Mouse (Mus musculus) embryonic stem cell, embryonic (primary cell): ENCODE results near the gene Gnaq.

Source experiments
- CTCF ChIA-PET, 4 experiments: fragments of 300-600 bp in 2 of 4; fragments of 350-600 bp in 2 of 4; sonication (Branson Sonifier 250); formaldehyde crosslinking; loops; one replicate each; lab custom pipeline; 2022; ENCODE audit warnings: inconsistent platforms in 2 of 4; lab: Charles Lee
- POLR2A ChIA-PET, 4 experiments: fragments of 300-600 bp in 2 of 4; fragments of 350-600 bp in 2 of 4; sonication (Branson Sonifier 250); formaldehyde crosslinking; loops; one replicate each; lab custom pipeline; 2022; ENCODE audit warnings: antibody characterized with exemption in 4 of 4, inconsistent platforms in 1 of 4; lab: Charles Lee

Gnaq gene

DNA sequence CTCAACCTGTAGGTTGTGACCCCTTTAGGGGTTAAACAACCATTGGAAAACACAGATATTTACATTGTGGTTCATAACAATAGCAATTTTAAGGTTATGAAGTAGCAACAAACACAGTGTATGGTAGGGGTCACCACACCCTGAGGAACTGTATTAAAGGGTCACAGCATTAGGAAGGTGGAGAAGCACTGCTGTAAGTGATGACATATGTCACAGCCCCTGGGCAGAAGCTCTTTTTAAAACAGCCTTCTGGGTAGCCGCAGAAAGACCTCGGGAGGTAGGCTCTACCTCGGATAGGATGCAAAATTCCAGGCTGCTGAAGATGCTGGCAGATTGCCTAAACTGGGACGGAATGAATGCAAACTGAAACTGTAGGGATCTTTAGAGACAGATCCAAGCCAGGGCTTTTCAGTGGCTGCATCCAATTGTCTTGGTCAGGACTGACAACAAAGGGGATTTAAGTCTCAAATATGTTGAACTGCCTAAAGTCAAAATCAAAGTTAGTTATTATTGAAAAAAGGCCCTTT, 181.7 kb downstream of the Gnaq start:
- ChIA-PET CTCF (no interaction called here), POLR2A (no interaction called here)

DNA sequence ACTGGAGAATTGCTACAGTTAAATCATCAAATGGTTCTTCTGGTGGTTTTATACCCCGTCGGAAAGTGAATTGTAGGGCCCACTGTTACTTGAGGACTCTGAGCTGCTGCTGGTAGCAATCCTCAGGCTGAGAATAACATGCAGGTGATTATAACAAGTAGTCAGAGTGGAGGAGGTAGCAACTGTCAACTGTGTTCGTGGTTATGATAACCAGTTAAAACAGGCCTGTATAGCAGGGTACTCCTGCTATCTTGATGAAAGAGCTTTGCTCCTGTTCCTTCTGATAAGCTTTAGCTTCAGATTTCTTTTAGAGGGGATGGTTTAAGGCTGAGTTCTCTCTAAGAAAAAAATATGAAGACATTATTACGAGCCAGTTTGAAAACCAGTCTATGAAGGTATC, 182.9 kb downstream of the Gnaq start:
- ChIA-PET CTCF (no interaction called here), POLR2A (interaction anchor here in 1 of 4 experiments (0.5 kb wide), 1 partner anchor 550 kb away, joined by 3 read pairs; no protein-coding TSS in a partner anchor)

DNA sequence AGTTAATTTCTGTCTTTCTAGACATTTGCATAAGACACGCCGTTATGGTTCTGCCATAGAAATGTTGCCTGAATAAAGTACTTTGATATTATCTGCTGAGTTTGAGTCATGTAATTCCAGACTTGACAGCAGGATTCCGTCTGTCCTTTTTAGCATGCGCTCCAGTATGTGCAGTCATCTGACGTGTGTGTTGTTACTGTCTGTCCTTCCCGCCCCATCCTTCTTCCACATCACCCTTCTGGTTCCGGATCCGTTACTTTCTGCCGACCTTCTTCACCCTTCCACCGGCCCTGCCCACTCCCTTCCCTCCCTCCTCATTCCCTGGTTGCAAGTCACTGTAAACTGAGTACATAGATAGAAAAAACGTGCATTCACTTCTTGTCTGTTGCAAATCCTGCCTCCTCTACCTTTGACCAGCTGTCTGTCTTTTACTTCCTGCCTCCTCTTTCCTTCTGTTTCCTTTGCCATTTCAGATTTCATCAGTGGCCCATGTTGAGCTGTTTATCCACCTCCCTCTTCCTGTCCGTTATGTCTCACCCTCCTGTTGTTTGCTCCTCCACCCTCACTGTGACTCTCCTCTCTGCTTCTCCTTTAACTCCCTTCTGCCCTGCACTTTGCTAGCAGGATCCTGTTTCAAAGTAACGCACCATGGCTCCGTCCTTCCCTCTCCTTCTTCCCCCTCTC, 185.6 kb downstream of the Gnaq start:
- CTCF ChIA-PET, result no interaction called here
- POLR2A ChIA-PET, result no interaction called here

DNA sequence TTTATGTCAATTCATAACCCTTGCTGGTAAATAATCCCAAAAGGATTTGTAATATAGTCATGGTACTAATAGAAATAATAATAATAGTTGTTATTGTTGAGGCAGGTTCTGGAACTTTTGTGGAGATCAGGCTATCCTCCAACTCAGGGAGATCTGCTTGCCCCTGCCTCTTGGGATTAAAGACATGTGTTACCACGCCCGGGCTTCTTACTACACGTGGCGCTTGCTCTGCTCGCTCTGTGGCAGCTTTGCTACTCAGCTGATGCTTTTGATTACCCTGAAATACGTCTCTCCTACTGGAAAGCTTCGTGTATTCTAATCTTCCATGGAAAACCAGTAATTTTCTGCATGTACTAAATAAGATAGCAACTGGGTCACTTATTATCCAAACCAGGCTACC, 187.4 kb downstream of the Gnaq start:
- POLR2A ChIA-PET, result interaction anchor here in 1 of 4 experiments (1.1 kb wide), 2 partner anchors 20 to 25 kb away, joined by 3 to 5 read pairs; no protein-coding TSS in a partner anchor
- CTCF ChIA-PET, result no interaction called here

DNA sequence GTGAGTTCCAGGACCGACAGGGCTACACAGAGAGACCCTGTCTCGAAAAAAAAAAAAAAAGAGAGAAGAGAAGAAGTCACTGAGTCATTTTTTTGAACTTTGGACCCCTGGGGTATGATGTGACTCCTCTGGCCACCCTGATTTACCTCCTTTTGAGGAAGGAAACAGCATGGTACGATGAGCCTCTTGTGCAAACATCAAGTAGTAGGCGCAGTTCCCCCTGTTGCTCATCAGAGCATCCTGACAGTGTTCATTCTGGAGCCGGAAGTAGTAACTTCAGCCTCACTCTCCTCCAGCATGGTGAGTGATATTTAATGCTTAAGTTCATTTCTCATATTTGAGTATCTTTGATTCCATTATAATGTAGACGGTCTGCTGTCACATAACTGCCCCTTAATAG, 190.4 kb downstream of the Gnaq start:
- POLR2A ChIA-PET, result no interaction called here

DNA sequence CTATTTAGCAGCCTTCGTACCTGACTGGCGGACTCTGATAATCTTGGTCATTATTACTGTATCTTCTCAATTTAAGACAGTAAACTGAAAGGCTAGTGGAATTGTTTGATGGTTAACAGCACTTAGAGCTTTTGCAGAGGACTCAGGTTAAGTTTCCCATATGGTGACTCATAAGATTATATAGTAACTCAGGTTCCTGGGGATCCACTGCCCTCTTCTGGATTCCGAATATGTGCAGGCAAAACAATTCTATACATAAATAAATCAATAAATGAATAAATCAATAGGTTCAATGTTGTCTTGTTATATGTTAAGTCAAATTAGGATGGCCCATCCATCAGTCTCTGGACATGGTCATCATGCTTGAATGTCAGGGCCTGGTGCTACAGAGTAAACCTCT, 191.6 kb downstream of the Gnaq start:
- ChIA-PET CTCF (no interaction called here), POLR2A (no interaction called here)

More for the DNA sequence above, 190.4 kb downstream of the Gnaq start:
- CTCF ChIA-PET, result no interaction called here

DNA sequence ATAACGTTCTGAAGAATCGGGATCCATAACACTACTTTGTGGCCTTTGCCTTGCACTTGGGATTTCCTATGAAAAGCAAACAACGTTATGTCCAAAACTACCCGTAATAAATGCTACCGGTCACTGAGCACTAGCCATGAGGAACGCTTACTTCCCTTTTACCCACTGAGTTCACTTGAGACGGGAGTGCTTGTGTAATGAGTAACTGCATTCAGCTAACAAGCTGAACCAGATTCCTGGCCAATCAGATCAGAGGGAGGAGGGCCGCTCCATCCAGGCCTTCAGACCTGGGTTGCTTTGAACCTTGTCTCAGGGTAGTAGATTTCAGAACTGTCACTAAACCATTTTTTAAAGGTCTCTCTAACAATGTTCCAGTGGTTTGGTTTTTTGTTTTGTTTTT, 193.3 kb downstream of the Gnaq start:
- POLR2A ChIA-PET, result interaction anchor here in 1 of 4 experiments (1.7 kb wide), 1 partner anchor 35 kb away, joined by 5 read pairs; no protein-coding TSS in a partner anchor

DNA sequence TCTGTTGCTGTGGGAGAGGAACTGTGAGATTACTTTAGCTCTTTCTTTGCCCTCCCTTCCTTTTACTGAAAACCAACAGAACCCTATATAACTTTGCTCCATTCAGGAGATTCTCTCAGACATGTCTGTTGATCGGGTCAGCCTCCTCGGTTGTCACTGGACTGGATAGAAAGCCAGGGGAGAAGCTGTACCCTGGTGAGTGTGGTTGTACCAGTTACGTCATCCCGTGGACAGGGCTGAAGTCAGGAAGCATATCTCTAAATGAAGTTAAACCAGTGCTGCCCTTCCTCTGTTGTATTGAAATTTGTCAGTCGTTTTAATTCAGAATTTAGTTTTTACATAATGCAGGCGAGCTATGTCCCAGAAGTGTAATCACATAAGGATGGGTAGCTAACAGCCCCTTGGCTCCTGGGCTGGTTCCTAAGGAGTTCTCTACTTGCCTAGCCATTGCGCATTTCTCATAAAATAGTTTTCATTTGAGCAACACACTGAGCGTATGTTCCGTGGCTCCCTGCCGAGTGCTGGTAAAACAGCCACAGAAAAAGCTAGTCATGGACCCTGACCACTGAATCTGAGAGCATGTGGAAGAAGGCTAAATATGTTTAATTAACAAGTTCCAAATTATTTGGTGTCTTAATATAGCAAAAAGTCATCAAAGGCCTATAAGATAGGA, 194.9 kb downstream of the Gnaq start:
- CTCF ChIA-PET, result interaction anchor here in 2 of 4 experiments (0.6 to 1.2 kb wide), 4 partner anchors 14 to 457 kb away, joined by 3 to 4 read pairs (median 3); partner anchors contain the start of gene Gna14 (in 1 of the 2)
- POLR2A ChIA-PET, result interaction anchor here in 2 of 4 experiments (1.3 to 1.7 kb wide), 2 partner anchors 37 to 195 kb away, joined by 3 to 5 read pairs; partner anchors contain the start of gene Gnaq (in 1 of the 2)

More for the DNA sequence above, 193.3 kb downstream of the Gnaq start:
- CTCF ChIA-PET, result no interaction called here

DNA sequence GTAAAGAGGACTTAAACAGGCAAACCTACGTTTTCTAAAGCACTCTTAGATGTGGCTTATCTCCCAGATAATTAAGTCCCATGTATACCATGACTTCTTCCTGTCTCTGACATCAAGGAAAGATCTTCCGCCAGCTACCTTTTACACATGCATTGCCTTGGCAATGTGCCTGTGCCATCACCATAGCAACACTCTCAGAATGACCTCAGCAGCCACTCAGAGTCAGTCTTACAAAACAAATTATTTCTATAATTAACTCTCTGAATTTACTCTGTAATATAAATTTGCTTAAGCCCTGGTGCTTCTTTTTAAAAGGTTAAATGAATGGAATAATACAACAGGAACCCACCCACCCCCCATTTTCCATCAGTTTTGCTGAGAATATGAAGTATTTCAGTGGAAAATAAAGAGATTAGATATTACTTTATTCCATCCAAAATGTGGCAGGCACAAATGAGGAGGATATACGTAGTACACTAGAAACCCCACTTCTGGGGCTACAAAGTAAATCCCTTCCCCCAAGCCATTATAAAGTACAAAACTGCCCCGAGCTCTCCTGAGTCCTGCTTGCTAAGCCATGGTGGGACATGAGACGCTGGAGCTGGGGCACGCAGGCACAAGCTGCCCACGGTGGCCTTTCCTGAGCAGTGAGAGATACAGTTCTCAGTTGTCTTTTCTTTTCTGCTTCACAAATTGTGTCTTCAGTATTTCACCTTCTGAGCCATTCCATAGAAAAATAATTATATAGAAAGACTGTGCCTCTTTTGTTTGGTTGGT, 195.6 kb downstream of the Gnaq start:
- ChIA-PET POLR2A (no interaction called here), CTCF (interaction anchor here in 2 of 4 experiments (0.6 to 1.2 kb wide), 2 partner anchors 107 to 458 kb away, joined by 3 to 4 read pairs; partner anchors contain the start of gene Gna14 (in 1 of the 2))

DNA sequence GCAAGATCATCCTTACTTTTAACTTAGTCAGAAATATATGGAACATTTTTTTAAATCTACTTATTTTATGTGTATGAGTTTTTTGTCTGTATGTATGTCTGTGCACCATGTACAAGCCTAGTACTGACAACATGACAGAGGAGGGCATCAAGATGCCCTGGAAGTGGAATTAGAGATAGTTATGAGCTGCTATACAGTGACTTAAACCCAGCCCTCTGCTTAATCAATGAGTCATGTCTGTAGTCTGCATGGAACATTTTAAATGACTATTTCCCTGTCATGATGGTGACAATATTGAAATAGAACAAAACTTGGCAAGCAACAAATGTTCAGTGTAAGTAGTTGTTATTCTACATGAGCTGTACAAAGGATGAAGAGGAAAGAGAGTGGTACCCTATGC, 196.4 kb downstream of the Gnaq start:
- ChIA-PET CTCF (no interaction called here), POLR2A (no interaction called here)

DNA sequence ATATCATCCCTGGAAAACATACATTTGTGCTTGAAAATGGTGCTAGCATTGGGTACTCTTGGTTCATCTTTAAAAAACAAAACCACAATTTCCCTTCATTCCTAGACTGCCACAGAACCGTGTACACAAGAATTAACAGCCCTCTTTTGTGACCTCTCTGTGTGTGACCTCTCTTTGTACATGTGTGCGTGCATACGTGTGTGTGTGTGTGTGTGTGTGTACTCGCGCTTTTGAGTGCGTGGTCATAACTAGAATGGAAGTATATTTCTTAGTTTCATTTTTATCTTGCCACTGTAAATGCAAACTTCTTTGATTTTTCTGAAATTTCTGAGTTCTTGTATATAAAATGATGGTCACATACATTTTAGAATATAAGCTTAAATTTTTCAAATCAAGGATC, 197.0 kb downstream of the Gnaq start:
- ChIA-PET CTCF (interaction anchor here in 1 of 4 experiments (1.7 kb wide), 1 partner anchor 265 kb away, joined by 6 read pairs; no protein-coding TSS in a partner anchor), POLR2A (interaction anchor here in 2 of 4 experiments (0.6 to 1.1 kb wide), 4 partner anchors 9 to 228 kb away, joined by 3 read pairs; no protein-coding TSS in a partner anchor)

DNA sequence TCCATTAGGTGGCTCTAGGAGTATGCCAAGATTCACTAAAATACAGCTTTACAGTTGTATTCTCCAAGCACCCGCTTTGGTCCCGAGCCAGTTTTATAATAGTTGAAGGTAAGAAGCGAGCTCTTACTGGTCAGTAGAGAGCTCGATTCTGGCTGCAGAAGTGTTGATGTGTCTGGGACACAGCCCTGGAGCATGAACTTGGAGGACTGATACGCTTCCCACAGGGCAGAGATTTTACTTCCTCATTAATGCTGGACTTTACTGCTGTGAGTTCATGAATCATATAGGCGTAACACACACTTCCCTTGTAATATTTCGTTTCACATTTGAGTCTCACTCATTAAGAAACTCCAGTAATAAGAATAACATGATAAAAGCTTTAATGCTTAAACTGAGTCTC, 197.5 kb downstream of the Gnaq start:
- ChIA-PET POLR2A (interaction anchor here in 2 of 4 experiments (0.6 to 1.1 kb wide), 4 partner anchors 9 to 229 kb away, joined by 3 read pairs; no protein-coding TSS in a partner anchor), CTCF (interaction anchor here in 2 of 4 experiments (0.5 to 1.7 kb wide), 3 partner anchors 10 to 266 kb away, joined by 4 to 11 read pairs (median 6); no protein-coding TSS in a partner anchor)

DNA sequence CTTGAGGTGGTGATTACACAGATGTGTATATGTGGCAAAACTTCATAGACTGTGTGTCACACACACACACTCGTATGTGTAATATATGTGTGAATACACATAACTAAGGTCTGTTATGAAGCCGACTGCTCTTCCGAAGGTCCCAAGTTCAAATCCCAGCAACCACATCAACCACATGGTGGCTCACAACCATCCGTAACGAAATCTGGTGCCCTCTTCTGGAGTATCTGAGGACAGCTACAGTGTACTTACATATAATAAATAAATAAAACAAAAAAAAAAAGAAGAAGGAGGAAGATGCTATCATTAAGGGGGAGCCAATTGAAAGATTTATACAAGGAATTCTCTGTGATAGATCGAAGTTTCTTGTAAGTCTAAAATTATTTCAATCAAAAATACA, 198.4 kb downstream of the Gnaq start:
- POLR2A ChIA-PET, result no interaction called here
- CTCF ChIA-PET, result interaction anchor here in 1 of 4 experiments (1.7 kb wide), 1 partner anchor 267 kb away, joined by 6 read pairs; no protein-coding TSS in a partner anchor

DNA sequence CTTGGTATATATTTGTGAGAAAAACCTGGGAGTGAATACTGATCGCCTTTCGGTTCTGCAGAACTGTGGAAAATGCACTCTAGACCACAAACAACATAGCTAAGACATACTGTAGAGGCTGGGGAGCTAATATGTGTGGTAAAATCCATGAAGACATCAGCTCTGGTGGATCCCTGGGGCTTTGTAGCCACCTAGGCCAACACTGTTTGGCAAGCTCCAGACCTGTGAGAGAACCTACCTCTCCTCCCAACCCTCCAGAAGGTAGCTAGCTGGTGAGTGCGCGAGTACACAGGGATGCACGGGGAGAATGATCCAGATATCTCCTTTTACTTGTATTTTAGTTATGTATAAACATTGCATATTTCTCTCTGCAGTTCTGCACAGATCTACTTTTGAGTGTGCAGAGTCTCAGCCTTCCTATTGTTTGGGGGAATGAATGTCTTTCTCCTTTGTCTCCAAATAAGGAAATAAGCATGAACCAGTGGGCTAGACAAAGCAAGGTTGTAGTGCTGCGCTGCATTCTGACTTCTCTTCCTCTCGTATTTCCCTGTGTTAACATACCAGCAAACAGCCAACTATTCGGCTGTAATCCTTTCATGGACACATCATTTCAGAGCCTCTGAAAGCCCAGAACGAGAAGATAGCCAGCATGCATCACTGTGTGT, 205.4 kb downstream of the Gnaq start:
- POLR2A ChIA-PET, result no interaction called here
- CTCF ChIA-PET, result interaction anchor here in 2 of 4 experiments (0.6 to 1.3 kb wide), 2 partner anchors 45 to 274 kb away, joined by 3 read pairs; no protein-coding TSS in a partner anchor

DNA sequence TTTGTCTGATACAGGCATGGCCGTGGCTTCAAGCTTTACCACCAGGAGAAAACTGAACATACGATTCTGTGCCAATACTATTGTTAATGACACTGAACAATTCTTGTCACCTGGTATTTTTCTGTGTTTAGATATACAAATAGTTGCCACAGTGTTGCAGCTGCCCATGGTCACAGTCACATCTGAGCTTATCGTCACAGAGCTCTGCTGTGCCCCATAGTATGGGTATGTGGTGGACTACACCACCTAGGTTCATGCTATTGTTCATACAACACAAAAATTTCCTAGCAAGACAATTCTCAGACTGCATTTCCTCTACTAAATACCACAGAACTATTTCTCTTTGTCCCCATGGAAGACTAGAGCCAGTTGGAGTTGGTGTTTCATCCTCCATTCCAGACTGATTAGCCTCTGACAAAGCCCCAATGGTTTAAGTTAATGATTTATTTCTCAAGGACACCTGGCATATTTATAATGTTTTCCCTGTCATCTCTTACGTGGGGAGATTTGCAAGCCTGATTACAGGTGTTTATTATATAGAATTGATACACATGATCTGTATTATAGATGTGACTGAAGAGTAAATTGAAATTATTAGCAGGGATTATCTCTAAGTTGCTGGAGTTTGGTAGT, 207.4 kb downstream of the Gnaq start:
- ChIA-PET CTCF (no interaction called here), POLR2A (interaction anchor here in 1 of 4 experiments (0.9 kb wide), 1 partner anchor 20 kb away, joined by 3 read pairs; no protein-coding TSS in a partner anchor)

DNA sequence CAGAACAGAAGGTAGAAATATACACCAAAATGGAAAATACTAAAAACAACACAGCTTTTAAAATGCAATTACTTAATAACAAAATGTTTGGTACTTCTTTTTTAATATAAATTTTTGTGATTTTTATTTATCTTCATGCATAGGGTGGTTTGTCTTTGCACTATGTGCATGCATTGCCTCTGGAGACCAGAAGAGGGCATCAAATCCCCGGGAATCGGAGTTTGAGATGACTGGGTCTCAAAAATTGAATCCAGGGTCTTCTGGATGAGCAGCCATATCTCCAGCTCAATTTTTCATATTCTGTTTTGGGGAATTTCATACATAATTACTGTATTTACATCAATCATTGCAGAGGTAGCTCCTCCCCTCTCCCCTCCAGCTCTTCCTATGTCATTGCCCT, 210.1 kb downstream of the Gnaq start:
- POLR2A ChIA-PET, result no interaction called here
- CTCF ChIA-PET, result interaction anchor here in 3 of 4 experiments (0.8 to 2.1 kb wide), 9 partner anchors 11 to 257 kb away, joined by 3 to 11 read pairs (median 3); partner anchors contain the start of gene Gna14 (in 1 of the 3)

DNA sequence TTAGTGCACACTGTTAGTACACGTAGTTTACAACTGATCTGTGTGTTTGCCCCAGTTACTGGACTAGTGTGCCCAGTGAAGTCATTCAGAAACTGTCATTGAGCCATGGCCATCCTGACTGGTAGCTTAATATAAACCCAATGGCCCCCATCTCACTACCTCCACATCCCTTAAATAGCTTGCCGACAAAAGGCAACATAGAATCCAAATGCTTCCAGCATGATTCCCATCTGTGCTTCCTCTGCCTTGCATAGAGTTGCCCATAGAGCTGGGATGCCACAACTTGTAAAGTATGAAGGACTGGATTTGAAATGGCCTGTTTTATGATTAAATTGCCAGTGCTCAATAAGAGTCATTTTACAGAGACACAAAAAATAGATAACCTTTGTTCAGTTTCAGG, 212.9 kb downstream of the Gnaq start:
- CTCF ChIA-PET, result interaction anchor here in 3 of 4 experiments (0.6 to 0.8 kb wide), 3 partner anchors 10 to 1067 kb away, joined by 3 to 4 read pairs (median 4); no protein-coding TSS in a partner anchor
- POLR2A ChIA-PET, result no interaction called here
